Mouse (Mus musculus) urinary bladder, postnatal 25 days (tissue): Measurements from ENCODE around the gene Scube1.

Experiments
- DNase-seq: peaks from one replicate; pipeline ENCODE4 v3.0.0; 2022; ENCODE audit warnings: low spot score

Scube1 gene

GRCm38 (mm10) chr15:83709889-83710774 is 14.7 kb downstream of the Scube1 start:
- DNase-seq = no peak

- no peak for DNase-seq
Observed at GRCm38 (mm10) chr15:83706528-83707199, 18.2 kb downstream of the Scube1 start.

- no peak for DNase-seq
Observed at GRCm38 (mm10) chr15:83700593-83700923, 24.3 kb downstream of the Scube1 start.

- DNase-seq = no peak
Observed at GRCm38 (mm10) chr15:83699834-83700592, 24.8 kb downstream of the Scube1 start.

GRCm38 (mm10) chr15:83699132-83699833 is 25.5 kb downstream of the Scube1 start:
- no peak for DNase-seq

GRCm38 (mm10) chr15:83696681-83697381 is 28.0 kb downstream of the Scube1 start:
- no peak for DNase-seq

GRCm38 (mm10) chr15:83695159-83695558 is 29.7 kb downstream of the Scube1 start:
- DNase-seq = no peak

GRCm38 (mm10) chr15:83691901-83692361 is 32.9 kb downstream of the Scube1 start:
- DNase-seq = no peak

GRCm38 (mm10) chr15:83689946-83690345 is 34.9 kb downstream of the Scube1 start:
- DNase-seq = no peak

- no peak for DNase-seq
Observed at GRCm38 (mm10) chr15:83686601-83687000, 38.2 kb downstream of the Scube1 start.

GRCm38 (mm10) chr15:83685950-83686349 is 38.9 kb downstream of the Scube1 start:
- DNase-seq = no peak

GRCm38 (mm10) chr15:83683051-83683561 is 41.7 kb downstream of the Scube1 start:
- peak; percentile 20 for DNase-seq

- no peak for DNase-seq
Observed at GRCm38 (mm10) chr15:83680300-83680699, 44.5 kb downstream of the Scube1 start.

GRCm38 (mm10) chr15:83679729-83680128 is 45.1 kb downstream of the Scube1 start:
- DNase-seq = no peak

GRCm38 (mm10) chr15:83678606-83679005 is 46.2 kb downstream of the Scube1 start:
- DNase-seq = no peak

GRCm38 (mm10) chr15:83678089-83678488 is 46.7 kb downstream of the Scube1 start:
- DNase-seq = no peak

- DNase-seq = no peak
Observed at GRCm38 (mm10) chr15:83677098-83677497, 47.7 kb downstream of the Scube1 start.

- no peak for DNase-seq
Observed at GRCm38 (mm10) chr15:83676286-83676685, 48.5 kb downstream of the Scube1 start.

GRCm38 (mm10) chr15:83673621-83674020 is 51.2 kb downstream of the Scube1 start:
- no peak for DNase-seq

- no peak for DNase-seq
Observed at GRCm38 (mm10) chr15:83667501-83667900, 57.3 kb downstream of the Scube1 start.

GRCm38 (mm10) chr15:83666418-83666817 is 58.4 kb downstream of the Scube1 start:
- DNase-seq = no peak
